Mouse (Mus musculus) ES-Bruce4 (cell line): Measurements from ENCODE around the gene Arsj. TPM values are rescaled to one million over a fixed set of nuclear protein-coding genes. Genes with fewer than 3 reads are reported as not detected.

Source experiments
- H3K27ac ChIP-seq: 2 replicates; pipeline ENCODE4 v1.5.1; 2012; ENCODE audit warnings: low read length, inconsistent platforms; ENCODE audit not compliant: insufficient read depth
- H3K27me3 ChIP-seq: 2 replicates; pipeline ENCODE4 v1.6.1; 2012; ENCODE audit warnings: mild to moderate bottlenecking, low read length, inconsistent platforms; ENCODE audit not compliant: control insufficient read depth, poor library complexity, insufficient read depth, severe bottlenecking
- H3K36me3 ChIP-seq: 2 replicates; pipeline ENCODE4 v1.6.1; 2012; ENCODE audit warnings: inconsistent platforms, mild to moderate bottlenecking, low read length, moderate library complexity; ENCODE audit not compliant: control insufficient read depth, poor library complexity, insufficient read depth, severe bottlenecking
- H3K4me1 ChIP-seq: one replicate; pipeline ENCODE4 v1.8.1; 2011; ENCODE audit warnings: low read length; ENCODE audit not compliant: control insufficient read depth, insufficient read depth
- H3K4me3 ChIP-seq: 2 replicates; pipeline ENCODE4 v1.5.1; 2011; ENCODE audit warnings: low read depth, mild to moderate bottlenecking, low read length
- H3K9ac ChIP-seq: 2 replicates; pipeline ENCODE4 v1.6.1; 2012; ENCODE audit warnings: low read depth, mild to moderate bottlenecking, inconsistent platforms; ENCODE audit not compliant: poor library complexity, severe bottlenecking
- H3K9me3 ChIP-seq: replicated peaks from 2 replicates; pipeline ENCODE4 v1.6.1; 2012; ENCODE audit warnings: mild to moderate bottlenecking, low read length, inconsistent platforms; ENCODE audit not compliant: control insufficient read depth, poor library complexity, insufficient read depth, severe bottlenecking
- CTCF ChIP-seq: IDR thresholded peaks from one replicate; pipeline ENCODE4 v1.8.1; 2011; ENCODE audit warnings: low read depth, low read length
- EP300 ChIP-seq: IDR thresholded peaks from 2 replicates; pipeline ENCODE4 v1.6.1; 2011; ENCODE audit warnings: low read depth, low read length; ENCODE audit not compliant: insufficient read depth
- POLR2A ChIP-seq: IDR thresholded peaks from one replicate; pipeline ENCODE4 v1.8.1; 2011; ENCODE audit warnings: low read length; ENCODE audit not compliant: insufficient read depth
- polyA plus RNA-seq: library from polyadenylated mRNA; stranded (reverse); fragments of >200 nt; gene quantifications from 2 replicates; pipeline ENCODE4 v1.2.4, GENCODE M21; 2011; ENCODE audit warnings: low read depth; ENCODE audit not compliant: missing spikeins, insufficient read depth, insufficient read length

Gene Arsj
- polyA plus RNA-seq, 1 experiment = 0.15 TPM

DNA sequence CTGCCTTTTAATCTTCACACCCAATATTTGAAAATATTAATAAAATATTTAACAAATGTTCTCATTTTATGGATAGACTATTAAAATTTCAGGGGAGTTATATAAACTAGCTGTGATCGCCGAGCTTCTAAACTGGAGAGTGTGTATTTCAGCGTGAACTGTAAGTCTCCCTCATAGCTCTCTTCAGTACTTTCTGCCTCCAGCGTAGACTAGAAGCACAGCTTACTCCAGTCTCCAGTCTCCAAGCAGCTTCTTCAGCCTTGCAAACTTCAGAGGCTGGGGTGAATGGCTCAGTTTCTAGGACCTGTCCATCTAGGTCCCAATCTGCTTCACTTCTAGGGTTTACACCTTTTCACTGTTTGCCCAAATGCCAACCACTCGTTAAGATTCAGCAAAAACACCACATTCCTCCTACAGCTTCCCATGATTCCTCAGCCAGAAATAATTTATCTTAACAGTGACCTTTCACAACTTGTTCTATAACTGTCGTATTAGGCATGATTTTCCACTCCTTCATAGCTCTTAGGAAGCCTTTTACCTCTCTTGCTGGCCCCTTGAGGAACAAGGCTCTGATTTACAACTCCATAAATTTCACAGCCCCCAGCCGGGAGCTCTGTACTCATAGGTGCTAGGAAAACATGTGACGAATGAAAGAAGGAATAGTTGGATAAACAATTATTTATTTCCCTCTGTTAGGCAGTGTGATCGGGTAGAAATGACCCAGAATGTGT, 9.5 kb downstream of the Arsj start:
- Histone ChIP-seq H3K4me3 (no peak overlapping the region), H3K27me3 (no peaks in the 10 kb centered on the region), H3K27ac (no peak overlapping the region), H3K36me3 (no peaks in the 10 kb centered on the region), H3K9me3 (no peaks in the 10 kb centered on the region), H3K4me1 (no peaks in the 10 kb centered on the region), H3K9ac (no peak overlapping the region)
- TF ChIP-seq POLR2A = no peak

DNA sequence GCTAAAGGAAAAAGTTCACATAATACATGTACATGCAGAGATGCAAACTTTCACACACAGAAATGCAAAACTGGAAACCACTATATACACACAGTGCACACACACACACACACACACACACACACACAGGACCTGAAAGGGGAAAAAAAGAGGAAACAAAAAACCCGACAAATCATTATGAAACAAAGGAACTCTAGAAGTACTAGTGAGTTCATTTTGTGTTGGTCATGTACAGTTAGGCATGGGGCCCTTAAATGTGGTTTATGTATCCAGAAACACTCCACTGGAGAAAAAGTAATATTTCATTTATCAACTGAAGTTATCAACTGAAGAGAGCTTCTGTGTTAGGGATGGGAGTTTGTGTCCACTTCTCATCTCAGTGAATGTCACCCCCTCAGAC, 10.2 kb downstream of the Arsj start:
- no peaks in the 10 kb centered on the region for H3K9me3 ChIP-seq
- H3K36me3 ChIP-seq = no peaks in the 10 kb centered on the region
- H3K27ac ChIP-seq = no peak overlapping the region
- no peak overlapping the region for H3K9ac ChIP-seq
- TF ChIP-seq EP300 (no peak), CTCF (no peak), POLR2A (no peak)
- no peaks in the 10 kb centered on the region for H3K27me3 ChIP-seq
- H3K4me3 ChIP-seq = no peak overlapping the region
- no peaks in the 10 kb centered on the region for H3K4me1 ChIP-seq

DNA sequence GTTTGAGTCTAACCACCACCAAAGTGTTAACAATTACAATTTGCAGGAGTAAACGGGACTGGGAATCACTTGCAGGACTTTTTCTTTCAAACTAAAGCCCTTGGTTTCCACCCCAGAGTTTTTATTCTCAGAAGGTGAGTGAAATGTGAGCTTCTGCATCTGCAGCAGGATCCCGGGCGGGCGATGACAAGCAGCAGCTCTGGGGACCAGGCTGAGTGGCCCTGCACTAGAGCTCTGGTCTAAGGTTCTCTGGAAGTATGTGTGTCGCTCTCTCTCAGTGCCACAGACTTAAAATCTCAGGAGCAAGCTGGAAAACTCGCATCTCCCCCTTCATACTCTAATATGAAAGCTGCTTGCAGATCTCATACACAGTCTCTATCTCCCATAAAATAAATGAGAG, 15.8 kb downstream of the Arsj start:
- Histone ChIP-seq H3K9ac (no peak overlapping the region), H3K36me3 (no peaks in the 10 kb centered on the region), H3K27me3 (no peaks in the 10 kb centered on the region), H3K9me3 (no peaks in the 10 kb centered on the region), H3K4me1 (no peaks in the 10 kb centered on the region), H3K4me3 (no peak overlapping the region), H3K27ac (no peak overlapping the region)
- TF ChIP-seq CTCF (no peak), POLR2A (no peak), EP300 (no peak)

DNA sequence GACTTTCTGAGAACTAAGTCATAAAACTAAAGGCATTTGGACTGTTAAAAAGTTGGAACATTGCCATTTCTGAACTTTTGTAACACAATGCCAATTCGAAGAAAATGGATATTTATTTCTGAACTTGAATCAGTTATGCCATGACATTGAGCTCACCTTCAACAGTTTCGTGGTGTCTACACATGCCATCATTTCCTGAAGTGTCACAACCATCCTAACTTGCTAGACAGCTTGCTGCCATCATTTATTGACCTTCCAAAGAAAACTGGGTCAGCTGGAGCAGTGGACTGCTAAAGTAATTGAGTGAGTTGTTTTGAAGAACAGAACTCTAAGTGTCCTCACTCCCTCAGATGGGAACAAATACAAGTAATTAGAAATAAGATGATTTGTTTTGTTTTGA, 16.2 kb downstream of the Arsj start:
- Histone ChIP-seq H3K36me3 (no peaks in the 10 kb centered on the region), H3K4me1 (no peaks in the 10 kb centered on the region)

DNA sequence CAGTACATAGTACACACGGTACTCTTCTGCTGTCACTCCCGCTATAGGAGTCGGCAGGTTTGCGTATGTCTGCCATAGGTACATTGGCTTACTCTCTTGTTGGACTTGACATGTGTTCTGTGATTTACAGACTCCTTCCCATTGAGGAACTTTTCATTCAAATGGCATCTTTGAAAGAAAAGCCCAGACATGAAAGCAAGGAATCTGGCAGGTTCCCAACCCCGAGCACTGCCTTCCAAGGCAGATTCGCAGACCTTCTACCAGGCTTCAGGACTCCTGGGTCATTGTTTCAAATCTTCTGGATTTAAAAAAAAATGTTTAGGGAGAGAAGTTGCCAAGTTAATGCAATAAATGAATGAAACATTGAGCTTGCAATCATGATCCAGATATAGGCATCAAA, 19.8 kb downstream of the Arsj start:
- Histone ChIP-seq H3K4me3 (no peak overlapping the region), H3K9me3 (no peaks in the 10 kb centered on the region), H3K27me3 (no peaks in the 10 kb centered on the region), H3K27ac (no peak overlapping the region), H3K9ac (no peak overlapping the region), H3K36me3 (no peaks in the 10 kb centered on the region), H3K4me1 (no peaks in the 10 kb centered on the region)
- TF ChIP-seq POLR2A (no peak), CTCF (no peak), EP300 (no peak)

More for the DNA sequence above, 16.2 kb downstream of the Arsj start:
- H3K27ac ChIP-seq = no peak overlapping the region
- TF ChIP-seq EP300 (no peak), POLR2A (no peak), CTCF (no peak)
- H3K9me3 ChIP-seq = no peaks in the 10 kb centered on the region
- no peak overlapping the region for H3K9ac ChIP-seq
- H3K27me3 ChIP-seq = no peaks in the 10 kb centered on the region
- no peak overlapping the region for H3K4me3 ChIP-seq

- Histone ChIP-seq H3K9me3 (no peaks in the 10 kb centered on the region), H3K4me1 (no peaks in the 10 kb centered on the region), H3K36me3 (no peaks in the 10 kb centered on the region), H3K27ac (no peak overlapping the region), H3K4me3 (no peak overlapping the region), H3K27me3 (no peaks in the 10 kb centered on the region), H3K9ac (no peak overlapping the region)
- TF ChIP-seq CTCF = no peak
- no peak for TF ChIP-seq POLR2A
- no peak for TF ChIP-seq EP300
These were observed 21.4 kb downstream of the Arsj start for GRCm38 (mm10) chr3:126384657-126385438.
